Mouse (Mus musculus) embryonic facial prominence, embryonic 12.5 days (tissue): ENCODE measurements around the gene Cfap61. TPM values are rescaled to one million over a fixed set of nuclear protein-coding genes. Genes with fewer than 3 reads are reported as not detected.
"Not testable (repeated sequence)": the region's sequence is repeated elsewhere in the genome, so short reads cannot be mapped to it uniquely, and the experiment has no call there.

Source experiments
- ATAC-seq: fragments of 200-750 bp; cut with Nextera tagmentation; 2 replicates; pipeline ENCODE4 v1.8.0; 2017; ENCODE audit not compliant: insufficient number of reproducible peaks, insufficient read depth, low FRiP score, low TSS enrichment
- H3K27ac ChIP-seq: fragments of 300-500 bp; sonication (generic); 2 replicates; pipeline ENCODE4 v1.5.1; 2016; ENCODE audit warnings: mild to moderate bottlenecking
- H3K27me3 ChIP-seq: fragments of 300-500 bp; sonication (generic); 2 replicates; pipeline ENCODE4 v1.6.1; 2016; ENCODE audit warnings: mild to moderate bottlenecking, moderate library complexity
- H3K36me3 ChIP-seq: fragments of 300-500 bp; sonication (generic); 2 replicates; pipeline ENCODE4 v1.6.1; 2016; ENCODE audit warnings: mild to moderate bottlenecking
- H3K4me1 ChIP-seq: fragments of 300-500 bp; sonication (generic); 2 replicates; pipeline ENCODE4 v1.6.1; 2016
- H3K4me2 ChIP-seq: fragments of 300-500 bp; sonication (generic); replicated peaks from 2 replicates; pipeline ENCODE4 v1.6.1; 2016; ENCODE audit warnings: mild to moderate bottlenecking, moderate library complexity
- H3K4me3 ChIP-seq: fragments of 300-500 bp; sonication (generic); 2 replicates; pipeline ENCODE4 v1.5.1; 2016; ENCODE audit warnings: mild to moderate bottlenecking
- H3K9ac ChIP-seq: fragments of 300-500 bp; sonication (generic); 2 replicates; pipeline ENCODE4 v1.6.1; 2016; ENCODE audit warnings: mild to moderate bottlenecking, moderate library complexity
- H3K9me3 ChIP-seq: fragments of 300-500 bp; sonication (generic); 2 replicates; pipeline ENCODE4 v1.6.1; 2016; ENCODE audit warnings: mild to moderate bottlenecking, moderate library complexity
- WGBS: fragments of 180-500 bp; shearing (Covaris S2); methylation state at CpG from one replicate; pipeline ENCODE4 v1.1.7; 2016; 5-methylcytosine and 5-hydroxymethylcytosine counted together
- polyA plus RNA-seq: library from polyadenylated mRNA; unstranded; fragments of >200 nt; fragmentation: Nextera tagmentation; extraction: Ambion mirVana; gene quantifications from 2 replicates; pipeline ENCODE4 v1.2.1, GENCODE M21; 2016

The Cfap61 gene
- polyA plus RNA-seq, 1 experiment from 2014 or later: 0.69 TPM

DNA sequence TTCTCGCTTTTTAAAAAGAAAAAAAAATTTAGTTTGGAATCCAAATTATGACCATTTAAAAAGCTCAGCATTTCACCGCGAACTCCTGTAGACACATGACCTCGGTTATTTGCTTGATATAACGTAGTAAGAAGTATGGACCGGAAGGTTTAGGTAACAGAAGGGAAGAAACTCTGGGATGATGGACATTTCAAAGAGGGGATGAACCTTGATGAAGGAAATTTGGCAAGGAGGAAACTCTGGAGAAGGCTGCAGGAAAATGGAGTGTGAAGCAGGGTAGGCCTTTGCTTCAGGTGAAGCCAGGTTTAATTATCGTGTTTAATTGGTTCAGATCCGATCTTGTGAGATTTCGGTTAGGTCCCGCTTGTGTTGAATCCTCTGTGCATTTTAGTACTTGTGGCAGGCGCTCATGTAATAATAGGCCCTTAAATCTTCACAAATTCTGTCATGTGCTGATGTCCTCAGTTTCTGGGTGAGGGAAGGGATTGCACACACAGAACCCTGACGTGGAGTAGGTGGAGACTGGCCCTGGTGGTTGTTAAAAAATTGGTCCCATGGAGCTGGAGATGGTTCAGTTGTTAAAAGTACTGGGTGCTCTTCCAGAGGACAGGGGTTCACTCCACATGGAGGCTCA is 30.5 kb upstream of the Cfap61 start:
- Histone ChIP-seq H3K27ac (no peak overlapping the region), H3K4me1 (peaks cover 13% of the 10 kb centered on the region), H3K9ac (peak overlapping the region; percentile 98), H3K4me3 (peak overlapping the region; percentile 98), H3K36me3 (peaks cover 5% of the 10 kb centered on the region; the same call in 1 of the 2 replicates), H3K9me3 (no peaks in the 10 kb centered on the region), H3K27me3 (no peaks in the 10 kb centered on the region), H3K4me2 (peak overlapping the region; percentile 63)
- no peak for ATAC-seq
- WGBS: 30% methylated on average over 12 of the region's 12 CpGs

DNA sequence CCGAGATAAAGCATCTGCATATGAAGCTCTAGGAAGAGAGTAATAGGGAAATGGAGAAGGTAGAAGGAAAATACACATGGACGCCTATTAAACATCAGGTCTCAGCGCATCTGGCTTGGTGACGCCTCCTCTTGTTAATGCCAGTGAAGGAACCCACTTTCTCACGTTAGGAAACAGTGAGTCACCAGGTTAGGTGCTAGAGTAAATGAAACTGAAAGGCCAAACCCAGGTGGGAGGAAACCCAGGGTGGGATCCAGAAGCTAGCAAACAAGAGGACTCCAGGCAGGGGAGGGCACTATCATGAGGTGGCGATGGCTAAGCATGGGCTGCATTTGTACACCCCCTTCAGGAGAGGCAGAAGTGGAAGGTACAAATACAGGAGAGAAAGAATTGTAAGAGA is 29.4 kb upstream of the Cfap61 start:
- peaks cover 13% of the 10 kb centered on the region for H3K4me1 ChIP-seq
- H3K4me3 ChIP-seq: no peak overlapping the region
- no peaks in the 10 kb centered on the region for H3K9me3 ChIP-seq
- H3K27ac ChIP-seq: no peak overlapping the region
- H3K4me2 ChIP-seq: no peak overlapping the region
- no peak overlapping the region for H3K9ac ChIP-seq
- ATAC-seq: no peak
- 88% methylated on average over 6 of the region's 6 CpGs for WGBS
- no peaks in the 10 kb centered on the region for H3K27me3 ChIP-seq
- H3K36me3 ChIP-seq: peaks cover 8% of the 10 kb centered on the region; the same call in 1 of the 2 replicates

DNA sequence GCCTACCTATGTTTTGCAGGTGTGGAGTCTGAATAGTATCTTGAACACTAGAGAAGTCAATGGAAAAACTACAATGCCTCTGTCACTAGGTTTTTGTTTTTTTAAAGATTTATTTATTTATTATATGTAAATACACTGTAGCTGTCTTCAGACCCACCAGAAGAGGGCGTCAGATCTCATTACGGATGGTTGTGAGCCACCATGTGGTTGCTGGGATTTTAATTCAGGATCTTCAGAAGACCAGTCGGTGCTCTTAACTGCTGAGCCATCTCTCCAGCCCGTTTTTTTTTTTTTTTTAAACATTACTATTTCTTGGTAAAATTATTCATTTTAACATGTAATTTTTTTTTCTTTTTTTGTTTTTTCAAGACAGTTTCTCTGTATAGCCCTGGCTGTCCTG is 28.7 kb upstream of the Cfap61 start:
- WGBS: 48% methylated on average over 4 of the region's 4 CpGs
- H3K27me3 ChIP-seq, H3K4me3 ChIP-seq, H3K9me3 ChIP-seq, H3K27ac ChIP-seq, ATAC-seq, H3K9ac ChIP-seq, H3K4me2 ChIP-seq: not testable (repeated sequence)
- peaks cover 13% of the 10 kb centered on the region for H3K4me1 ChIP-seq
- peaks cover 15% of the 10 kb centered on the region for H3K36me3 ChIP-seq

DNA sequence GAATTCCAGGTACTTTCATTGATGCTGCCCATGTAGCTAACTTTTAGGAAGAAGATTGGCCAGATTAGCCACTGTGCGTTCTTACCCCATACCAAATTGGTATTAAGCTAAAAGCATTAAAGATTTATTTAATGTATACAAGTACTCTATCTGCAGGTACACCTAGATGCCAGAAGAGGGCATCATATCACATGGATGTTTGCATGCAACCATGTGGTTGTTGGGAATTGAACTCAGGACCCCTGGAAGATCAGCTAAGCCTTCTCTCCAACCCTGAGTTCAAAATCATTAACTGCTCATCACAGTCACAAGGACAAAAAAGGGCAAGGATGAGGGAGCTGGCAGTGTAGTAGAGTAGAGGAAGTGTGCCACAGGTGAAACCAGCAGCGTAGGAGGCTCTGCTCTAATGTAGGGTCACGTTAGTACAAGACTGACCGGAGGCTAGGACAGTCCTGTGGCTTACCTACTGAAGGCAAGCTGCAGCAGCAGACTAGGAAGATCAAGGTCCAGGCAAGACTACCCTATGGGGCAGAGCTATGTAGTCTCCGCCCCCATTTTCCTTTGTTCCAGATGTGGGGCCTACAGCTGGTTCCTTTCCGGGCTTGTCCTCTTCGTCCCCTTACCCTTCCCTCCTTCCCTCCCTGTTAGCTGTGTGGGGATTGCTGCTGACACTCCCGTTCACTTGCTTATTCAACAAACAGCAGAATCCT is 13.5 kb upstream of the Cfap61 start:
- Histone ChIP-seq H3K4me2 (no peak overlapping the region), H3K4me1 (no peaks in the 10 kb centered on the region), H3K36me3 (peaks cover 70% of the 10 kb centered on the region), H3K9ac (no peak overlapping the region), H3K9me3 (no peaks in the 10 kb centered on the region), H3K27ac (no peak overlapping the region), H3K4me3 (no peak overlapping the region), H3K27me3 (no peaks in the 10 kb centered on the region)
- 88% methylated on average over 8 of the region's 8 CpGs for WGBS
- ATAC-seq: no peak

DNA sequence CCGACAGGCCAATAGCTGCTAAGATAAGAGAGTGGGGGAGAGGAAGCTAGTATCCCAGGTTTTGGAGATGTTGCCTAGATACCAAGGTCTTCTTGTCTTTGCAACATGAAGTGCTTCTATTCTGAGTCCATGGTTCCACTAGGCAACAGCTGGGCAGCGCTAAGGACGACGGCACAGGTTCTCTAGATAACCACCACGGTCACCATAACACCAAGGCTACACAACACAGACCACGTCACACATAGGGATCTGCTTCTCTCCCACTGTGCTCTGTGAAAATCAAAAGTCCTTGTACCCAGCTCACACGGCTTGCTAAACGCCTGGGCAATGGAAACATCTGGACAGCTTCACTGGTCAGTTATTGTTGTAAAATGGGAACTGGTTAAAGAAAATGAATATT is 2.4 kb downstream of the Cfap61 start:
- 84% methylated on average over 8 of the region's 8 CpGs for WGBS
- H3K4me3 ChIP-seq: no peak overlapping the region
- no peak for ATAC-seq
- no peaks in the 10 kb centered on the region for H3K9me3 ChIP-seq
- peaks cover 9% of the 10 kb centered on the region for H3K4me1 ChIP-seq
- no peaks in the 10 kb centered on the region for H3K27me3 ChIP-seq
- no peak overlapping the region for H3K27ac ChIP-seq
- no peak overlapping the region for H3K9ac ChIP-seq
- H3K4me2 ChIP-seq: no peak overlapping the region
- H3K36me3 ChIP-seq: no peaks in the 10 kb centered on the region

- 65% methylated on average over 3 of the region's 3 CpGs for WGBS
- no peak overlapping the region for H3K4me2 ChIP-seq
- H3K4me3 ChIP-seq: no peak overlapping the region
- H3K9ac ChIP-seq: no peak overlapping the region
- H3K4me1 ChIP-seq: 0 out of 2 replicates have a peak, but pooled peaks cover 7% of the 10 kb centered on the region
- H3K9me3 ChIP-seq: no peaks in the 10 kb centered on the region
- no peaks in the 10 kb centered on the region for H3K27me3 ChIP-seq
- no peak for ATAC-seq
- no peaks in the 10 kb centered on the region for H3K36me3 ChIP-seq
- no peak overlapping the region for H3K27ac ChIP-seq
Observed at GRCm38 (mm10) chr2:145941403-145941802, 6.8 kb downstream of the Cfap61 start.

DNA sequence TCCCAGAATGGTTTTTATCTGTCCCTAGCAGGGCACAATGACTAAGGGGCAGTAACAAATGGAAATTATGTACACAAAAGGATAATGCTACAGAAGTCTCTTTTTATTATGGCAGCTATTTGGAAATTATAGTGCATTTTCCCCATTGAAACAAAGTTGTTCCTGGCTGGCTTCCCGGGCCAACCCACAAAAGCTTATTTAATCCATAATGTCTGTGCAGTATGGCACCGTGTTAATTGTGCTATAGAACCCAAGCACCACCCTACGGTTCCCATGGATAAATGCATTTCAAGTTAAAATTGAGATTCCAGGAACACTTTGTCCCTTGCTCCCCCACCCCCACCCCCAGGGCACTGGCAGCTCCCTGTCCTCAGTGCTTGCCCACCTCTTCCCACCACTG is 9.7 kb downstream of the Cfap61 start:
- H3K4me2 ChIP-seq: no peak overlapping the region
- H3K9ac ChIP-seq: no peak overlapping the region
- WGBS: 77% methylated on average over 3 of the region's 3 CpGs
- H3K27me3 ChIP-seq: no peaks in the 10 kb centered on the region
- no peak for ATAC-seq
- H3K27ac ChIP-seq: no peak overlapping the region
- no peak overlapping the region for H3K4me3 ChIP-seq
- H3K4me1 ChIP-seq: 0 out of 2 replicates have a peak, but pooled peaks cover 7% of the 10 kb centered on the region
- no peaks in the 10 kb centered on the region for H3K9me3 ChIP-seq
- no peaks in the 10 kb centered on the region for H3K36me3 ChIP-seq

GRCm38 (mm10) chr2:145948402-145948954 is 13.9 kb downstream of the Cfap61 start:
- Histone ChIP-seq H3K9ac (no peak overlapping the region), H3K27me3 (no peaks in the 10 kb centered on the region), H3K27ac (no peak overlapping the region), H3K36me3 (no peaks in the 10 kb centered on the region), H3K4me2 (no peak overlapping the region), H3K4me1 (peaks cover 7% of the 10 kb centered on the region; the same call in 1 of the 2 replicates), H3K9me3 (no peaks in the 10 kb centered on the region), H3K4me3 (no peak overlapping the region)
- no peak for ATAC-seq
- 56% methylated on average over 7 of the region's 7 CpGs for WGBS

- ATAC-seq: no peak
- H3K27ac ChIP-seq: no peak overlapping the region
- no peak overlapping the region for H3K4me2 ChIP-seq
- H3K4me3 ChIP-seq: no peak overlapping the region
- WGBS: 36% methylated on average over 11 of the region's 11 CpGs
- no peak overlapping the region for H3K9ac ChIP-seq
- H3K9me3 ChIP-seq: no peaks in the 10 kb centered on the region
- no peaks in the 10 kb centered on the region for H3K36me3 ChIP-seq
- H3K4me1 ChIP-seq: peaks cover 5% of the 10 kb centered on the region; the same call in 1 of the 2 replicates
- no peaks in the 10 kb centered on the region for H3K27me3 ChIP-seq
Observed at GRCm38 (mm10) chr2:145949475-145950068, 15.0 kb downstream of the Cfap61 start.

DNA sequence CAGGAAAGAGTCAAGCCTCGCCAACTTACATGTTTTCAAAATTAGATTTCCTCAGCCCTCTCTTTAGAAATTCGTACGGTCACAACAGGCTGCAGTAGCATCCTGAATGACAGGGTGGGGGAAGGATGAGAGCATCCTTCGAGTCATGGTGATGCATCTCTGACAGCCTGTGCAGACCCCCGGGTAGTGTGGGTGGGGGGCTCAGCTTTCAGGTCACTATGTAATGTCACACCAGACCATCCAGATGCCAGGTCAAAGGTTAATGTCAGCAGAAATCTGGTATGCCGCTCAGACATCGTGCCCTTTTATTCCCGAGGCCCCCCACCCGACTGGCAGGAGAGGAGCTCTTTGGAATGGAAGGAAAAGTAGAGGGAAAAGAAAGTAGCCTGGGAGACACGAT is 15.7 kb downstream of the Cfap61 start:
- no peak overlapping the region for H3K9ac ChIP-seq
- no peak for ATAC-seq
- peaks cover 5% of the 10 kb centered on the region; the same call in 1 of the 2 replicates for H3K4me1 ChIP-seq
- no peak overlapping the region for H3K4me3 ChIP-seq
- no peaks in the 10 kb centered on the region for H3K27me3 ChIP-seq
- H3K36me3 ChIP-seq: no peaks in the 10 kb centered on the region
- WGBS: 8% methylated on average over 10 of the region's 10 CpGs
- H3K4me2 ChIP-seq: no peak overlapping the region
- H3K27ac ChIP-seq: no peak overlapping the region
- no peaks in the 10 kb centered on the region for H3K9me3 ChIP-seq

DNA sequence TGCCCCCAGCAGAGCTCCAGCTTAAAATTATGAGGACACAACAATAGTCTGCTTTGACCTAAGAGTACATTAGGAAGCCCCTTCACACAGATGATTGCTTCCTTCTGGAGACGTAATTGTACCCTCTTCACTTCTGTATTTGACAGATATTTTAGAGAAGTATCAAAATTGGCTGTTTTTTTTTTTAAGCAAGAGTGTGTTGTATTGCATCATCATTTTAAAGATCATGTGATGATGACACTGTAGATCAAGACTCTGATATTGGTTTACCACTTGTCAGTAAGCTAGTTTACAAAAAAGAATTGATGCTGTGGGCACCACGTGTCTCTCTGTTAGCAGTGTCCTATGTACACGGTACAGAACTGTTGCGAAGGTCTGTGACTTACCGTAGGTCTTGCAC is 18.1 kb downstream of the Cfap61 start:
- ATAC-seq: no peak
- Histone ChIP-seq H3K9ac (no peak overlapping the region), H3K27me3 (0 out of 2 replicates have a peak, but pooled peaks cover 3% of the 10 kb centered on the region), H3K36me3 (no peaks in the 10 kb centered on the region), H3K4me2 (no peak overlapping the region), H3K4me1 (peaks cover 5% of the 10 kb centered on the region; the same call in 1 of the 2 replicates), H3K27ac (no peak overlapping the region), H3K4me3 (no peak overlapping the region), H3K9me3 (no peaks in the 10 kb centered on the region)
- 81% methylated on average over 5 of the region's 5 CpGs for WGBS
